Mouse (Mus musculus) lung, embryonic 14.5 days (tissue): ENCODE measurements around the gene Taco1. TPM values are rescaled to one million over a fixed set of nuclear protein-coding genes. Genes with fewer than 3 reads are reported as not detected.
"Not testable (repeated sequence)": the region's sequence is repeated elsewhere in the genome, so short reads cannot be mapped to it uniquely, and the experiment has no call there.

Experiments
- ATAC-seq: fragments of 200-750 bp; cut with Nextera tagmentation; 2 replicates; pipeline ENCODE4 v1.8.0; 2017; ENCODE audit warnings: mild to moderate bottlenecking, moderate TSS enrichment, moderate library complexity; ENCODE audit not compliant: insufficient read depth
- DNase-seq: peaks from one replicate; pipeline ENCODE4 v3.0.0-alpha.2; 2015
- H3K27ac ChIP-seq: fragments of 300-500 bp; sonication (generic); 2 replicates; pipeline ENCODE4 v1.5.1; 2014; ENCODE audit warnings: low read depth, mild to moderate bottlenecking, moderate library complexity
- H3K27me3 ChIP-seq: fragments of 300-500 bp; sonication (generic); 2 replicates; pipeline ENCODE4 v1.6.1; 2014; ENCODE audit warnings: low read length, control low read depth; ENCODE audit not compliant: insufficient read depth
- H3K36me3 ChIP-seq: fragments of 300-500 bp; sonication (generic); 2 replicates; pipeline ENCODE4 v1.6.1; 2014; ENCODE audit warnings: control low read depth; ENCODE audit not compliant: insufficient read depth
- H3K4me1 ChIP-seq: fragments of 300-500 bp; sonication (generic); 2 replicates; pipeline ENCODE4 v1.6.1; 2014; ENCODE audit warnings: antibody characterized with exemption, control low read depth; ENCODE audit not compliant: insufficient read depth
- H3K4me2 ChIP-seq: fragments of 300-500 bp; sonication (generic); 2 replicates; pipeline ENCODE4 v1.6.1; 2014; ENCODE audit warnings: mild to moderate bottlenecking
- H3K4me3 ChIP-seq: fragments of 300-500 bp; sonication (generic); 2 replicates; pipeline ENCODE4 v1.5.1; 2014; ENCODE audit warnings: low read depth, low read length
- H3K9ac ChIP-seq: fragments of 300-500 bp; sonication (generic); 2 replicates; pipeline ENCODE4 v1.6.1; 2014
- H3K9me3 ChIP-seq: fragments of 300-500 bp; sonication (generic); 2 replicates; pipeline ENCODE4 v1.6.1; 2016; ENCODE audit warnings: low read depth, low read length, control low read depth
- CTCF ChIP-seq: IDR thresholded peaks from 2 replicates; pipeline ENCODE4 v1.5.1; 2016; ENCODE audit warnings: antibody characterized with exemption, low read depth
- WGBS: fragments of 180-500 bp; shearing (Covaris S2); extraction: QIAGEN DNeasy Blood & Tissue Kit; methylation state at CpG from one replicate; pipeline ENCODE4 v1.1.7; 2014; 5-methylcytosine and 5-hydroxymethylcytosine counted together
- polyA plus RNA-seq: library from polyadenylated mRNA; unstranded; fragments of >200 nt; fragmentation: Nextera tagmentation; extraction: Ambion mirVana; gene quantifications from 2 replicates; pipeline ENCODE4 v1.2.1, GENCODE M21; 2014

The Taco1 gene
- polyA plus RNA-seq: 9.5 TPM in 2 replicates

- H3K27me3 ChIP-seq: no peaks in the 10 kb centered on the region
- H3K36me3 ChIP-seq: peaks cover 4% of the 10 kb centered on the region; the same call in 1 of the 2 replicates
- H3K4me2 ChIP-seq: peak within 1 kb of the TSS; percentile 95
- ATAC-seq: peak; percentile 97
- TF ChIP-seq CTCF: peak; percentile 58
- H3K27ac ChIP-seq: peak within 1 kb of the TSS; percentile 90
- H3K4me1 ChIP-seq: no peaks in the 10 kb centered on the region
- H3K9ac ChIP-seq: peak within 1 kb of the TSS; percentile 90
- no peaks in the 10 kb centered on the region for H3K9me3 ChIP-seq
- under 1% methylated on average over 49 of the region's 49 CpGs for WGBS
- peak; percentile 98 for DNase-seq
- H3K4me3 ChIP-seq: peak within 1 kb of the TSS; percentile 92
These were observed at the start of gene Taco1 for GRCm38 (mm10) chr11:106065923-106066571. Gene Taco1 (plus strand): TSS chr11:106066061.

- no peak for ATAC-seq
- no peak overlapping the region for H3K4me2 ChIP-seq
- H3K27me3 ChIP-seq: peaks cover 20% of the 10 kb centered on the region
- no peak for TF ChIP-seq CTCF
- no peak overlapping the region for H3K9ac ChIP-seq
- no peaks in the 10 kb centered on the region for H3K36me3 ChIP-seq
- no peak overlapping the region for H3K4me3 ChIP-seq
- H3K4me1 ChIP-seq: no peaks in the 10 kb centered on the region
- 73% methylated on average over 5 of the region's 5 CpGs for WGBS
- DNase-seq: no peak
- H3K9me3 ChIP-seq: no peaks in the 10 kb centered on the region
- no peak overlapping the region for H3K27ac ChIP-seq
These were observed 49.4 kb upstream of the Taco1 start for GRCm38 (mm10) chr11:106016440-106016839.

- peak; percentile 31; the same call in 1 of the 2 replicates for ATAC-seq
These were observed 45.7 kb upstream of the Taco1 start for GRCm38 (mm10) chr11:106020051-106020763.

GRCm38 (mm10) chr11:106025774-106026173, 40.1 kb upstream of the Taco1 start:
- Histone ChIP-seq H3K4me1 (no peaks in the 10 kb centered on the region), H3K27me3 (peaks cover 10% of the 10 kb centered on the region; the same call in 1 of the 2 replicates), H3K36me3 (no peaks in the 10 kb centered on the region), H3K9ac (no peak overlapping the region), H3K9me3 (no peaks in the 10 kb centered on the region), H3K4me2 (no peak overlapping the region), H3K4me3 (no peak overlapping the region), H3K27ac (no peak overlapping the region)
- TF ChIP-seq CTCF: no peak
- DNase-seq: no peak
- WGBS: 74% methylated on average over 3 of the region's 3 CpGs
- ATAC-seq: no peak

More at GRCm38 (mm10) chr11:106020051-106020763, 45.7 kb upstream of the Taco1 start:
- H3K9ac ChIP-seq: peak overlapping the region; percentile 32
- WGBS: under 1% methylated on average over 50 of the region's 50 CpGs
- H3K36me3 ChIP-seq: no peaks in the 10 kb centered on the region
- peaks cover 23% of the 10 kb centered on the region for H3K27me3 ChIP-seq
- no peak overlapping the region for H3K27ac ChIP-seq
- peak overlapping the region; percentile 59 for H3K4me2 ChIP-seq
- H3K4me1 ChIP-seq: no peaks in the 10 kb centered on the region
- H3K9me3 ChIP-seq: no peaks in the 10 kb centered on the region
- peak; percentile 37 for DNase-seq
- TF ChIP-seq CTCF: no peak
- peak overlapping the region; percentile 24 for H3K4me3 ChIP-seq

- Histone ChIP-seq H3K36me3 (no peaks in the 10 kb centered on the region), H3K4me2 (no peak overlapping the region), H3K9ac (no peak overlapping the region), H3K27ac (no peak overlapping the region), H3K4me1 (no peaks in the 10 kb centered on the region), H3K4me3 (no peak overlapping the region), H3K9me3 (no peaks in the 10 kb centered on the region), H3K27me3 (peaks cover 3% of the 10 kb centered on the region; the same call in 1 of the 2 replicates)
- 34% methylated on average over 11 of the region's 11 CpGs for WGBS
- peak; percentile 80 for TF ChIP-seq CTCF
- ATAC-seq (no peak), DNase-seq (peak; percentile 61)
These were observed 39.3 kb upstream of the Taco1 start for GRCm38 (mm10) chr11:106026465-106027151.

GRCm38 (mm10) chr11:106027607-106028006, 38.3 kb upstream of the Taco1 start:
- Histone ChIP-seq H3K36me3 (no peaks in the 10 kb centered on the region), H3K4me2 (no peak overlapping the region), H3K4me3 (no peak overlapping the region), H3K4me1 (no peaks in the 10 kb centered on the region), H3K27ac (no peak overlapping the region), H3K27me3 (peaks cover 1% of the 10 kb centered on the region; the same call in 1 of the 2 replicates), H3K9ac (no peak overlapping the region), H3K9me3 (no peaks in the 10 kb centered on the region)
- no peak for TF ChIP-seq CTCF
- no peak for DNase-seq
- ATAC-seq: no peak
- WGBS: 86% methylated on average over 5 of the region's 5 CpGs

- 51% methylated on average over 5 of the region's 25 CpGs for WGBS
- H3K4me3 ChIP-seq: peak overlapping the region; percentile 28
- DNase-seq, H3K36me3 ChIP-seq, H3K27me3 ChIP-seq, H3K4me1 ChIP-seq, H3K27ac ChIP-seq, ATAC-seq, H3K9me3 ChIP-seq, H3K9ac ChIP-seq: not testable (repeated sequence)
- H3K4me2 ChIP-seq: peak overlapping the region; percentile 32; the same call in 1 of the 2 replicates
These were observed 33.8 kb upstream of the Taco1 start for GRCm38 (mm10) chr11:106032074-106032473.
